ENCODE assay signal across 13 mouse cellular contexts in the genomic region with DNA sequence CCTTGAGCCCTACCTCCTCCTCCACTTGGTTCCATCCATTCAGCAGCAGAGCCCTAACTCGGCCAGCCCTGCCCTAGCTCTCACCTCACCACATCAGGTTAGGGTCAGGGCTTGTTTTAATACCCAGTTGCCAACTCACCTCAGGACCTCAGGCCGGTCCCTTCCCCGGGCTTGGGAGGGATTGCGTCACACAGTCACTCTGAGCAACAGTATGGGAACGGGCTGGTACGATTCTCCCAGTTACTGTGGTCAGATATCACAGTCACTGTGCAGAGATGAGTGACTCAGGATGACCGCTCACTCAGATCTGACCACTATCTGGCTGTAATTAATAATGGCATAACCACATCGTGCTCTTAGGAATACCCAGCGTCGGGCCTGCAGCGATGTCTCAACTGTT. TPM values are rescaled to one million over a fixed set of nuclear protein-coding genes. Genes with fewer than 3 reads are reported as not detected.
DNase-seq lines count a peak whose midpoint lies in the region; ATAC-seq and TF ChIP-seq lines count a peak whose summit lies in the region.
"Had no signal": no experiment of that assay in that cellular context is flagged by ENCODE, and none has a peak within 500 bp of the region (broad histone marks: within the 10 kb centered on the region; RNA-seq: fewer than 3 reads in every experiment).

No protein-coding gene starts in this region.

- H3K9ac ChIP-seq in limb, embryonic 14.5 days (ENCODE audit: low read depth, low read length, severe bottlenecking) = peak overlapping the region; percentile 16; the same call in 1 of the 2 replicates
- H3K9ac ChIP-seq: limb, embryonic 12.5 days; midbrain, embryonic 13.5 days had no signal

- H3K9me3 ChIP-seq in limb, embryonic 14.5 days (ENCODE audit: control insufficient read depth, low read length) = no peaks in the 10 kb centered on the region
- no peaks in the 10 kb centered on the region for H3K9me3 ChIP-seq in limb, embryonic 10.5 days (replicated peaks)
- H3K9me3 ChIP-seq: limb, embryonic 12.5 days; midbrain, embryonic 13.5 days had no signal

- H3K4me1 ChIP-seq in limb, embryonic 14.5 days (ENCODE audit: control insufficient read depth, insufficient read depth, low read length) = peaks cover 81% of the 10 kb centered on the region
- peaks cover 83% of the 10 kb centered on the region for H3K4me1 ChIP-seq in limb, embryonic 10.5 days

- no peak for ATAC-seq in limb, embryonic 14.5 days (ENCODE audit: low FRiP score, low read depth)
- ATAC-seq in megakaryocyte, adult 5-6 weeks (ENCODE audit: poor library complexity, severe bottlenecking) = peak; percentile 6; the same call in 1 of the 2 replicates
- no peak for ATAC-seq in megakaryocyte-erythroid progenitor cell, adult 5-6 weeks (replicated peaks; ENCODE audit: low FRiP score, low TSS enrichment, poor library complexity, severe bottlenecking)
- ATAC-seq: midbrain, embryonic 13.5 days had no signal

- H3K4me2 ChIP-seq in limb, embryonic 14.5 days (replicated peaks; ENCODE audit: low read depth, low read length, severe bottlenecking) = no peak overlapping the region
- H3K4me2 ChIP-seq: limb, embryonic 12.5 days; midbrain, embryonic 13.5 days had no signal

- WGBS in limb, embryonic 14.5 days = 92% methylated on average over 11 of the region's 11 CpGs
- 93% methylated on average over 11 of the region's 11 CpGs for WGBS in limb, embryonic 10.5 days

- no peak overlapping the region for H3K4me3 ChIP-seq in limb, embryonic 14.5 days (replicated peaks; ENCODE audit: low read length)
- no peak overlapping the region for H3K4me3 ChIP-seq in limb, embryonic 10.5 days
- H3K4me3 ChIP-seq: limb, embryonic 12.5 days; midbrain, embryonic 13.5 days had no signal

- H3K27ac ChIP-seq in limb, embryonic 14.5 days (replicated peaks; ENCODE audit: low read depth, low read length) = no peak overlapping the region
- H3K27ac ChIP-seq in limb, embryonic 10.5 days = no peak overlapping the region
- H3K27ac ChIP-seq: midbrain, embryonic 13.5 days had no signal

- no peak for TF ChIP-seq POLR2A in limb, embryonic 14.5 days (IDR thresholded peaks at IDR 0.05; ENCODE audit: borderline replicate concordance, extremely low read depth, insufficient read depth, insufficient read length)

- H3K27me3 ChIP-seq in limb, embryonic 14.5 days (ENCODE audit: control insufficient read depth, insufficient read depth, low read length) = no peaks in the 10 kb centered on the region
- H3K27me3 ChIP-seq in limb, embryonic 10.5 days (ENCODE audit: low read depth, poor library complexity, severe bottlenecking) = no peaks in the 10 kb centered on the region
- H3K27me3 ChIP-seq: limb, embryonic 12.5 days; midbrain, embryonic 13.5 days had no signal

- peaks cover 14% of the 10 kb centered on the region for H3K36me3 ChIP-seq in limb, embryonic 14.5 days (ENCODE audit: control insufficient read depth, insufficient read depth, low read length)
- H3K36me3 ChIP-seq in limb, embryonic 10.5 days = peaks cover 31% of the 10 kb centered on the region
- H3K36me3 ChIP-seq: midbrain, embryonic 13.5 days had no signal

- DNase-seq in heart, adult 11 months = peak; percentile 92
- no peak for DNase-seq in heart, postnatal 4 days
- DNase-seq in limb, embryonic 14.5 days (ENCODE audit: low spot score) = no peak
- no peak for DNase-seq in limb, embryonic 10.5 days (ENCODE audit: low spot score)
- peak; percentile 25 for DNase-seq in MN1 (ENCODE audit: low spot score)
- DNase-seq: cerebellum, adult 2 months; embryo, embryonic 11 days; kidney, postnatal 14 days; thymus, postnatal 14 days had no signal

RNA-seq across cellular contexts. Expression of gene Smad3, which starts 14.0 kb away (rescaled TPM):
- total RNA-seq in heart, postnatal 4 days (2021) = 10 to 100 TPM; 20.7 to 20.9 TPM
- polyA plus RNA-seq in limb, embryonic 14.5 days (2012; rRNA removed) = 50.9 and 72.1 TPM in 2 replicates
- polyA plus RNA-seq in limb, embryonic 14.5 days (2014; fragmentation: Nextera tagmentation; extraction: Ambion mirVana) = 25.1 and 28.0 TPM in 2 replicates
- 27.1 and 27.7 TPM in 2 replicates for polyA plus RNA-seq in limb, embryonic 10.5 days (2016; fragmentation: Nextera tagmentation; extraction: Ambion mirVana)
- total RNA-seq in megakaryocyte, adult 5-6 weeks (2015) = 9.1 and 15.0 TPM in 2 replicates
- 9.7 and 12.7 TPM in 2 replicates for total RNA-seq in megakaryocyte, adult 5-6 weeks (2017)
- 14.1 and 19.7 TPM in 2 replicates for total RNA-seq in megakaryocyte-erythroid progenitor cell, adult 5-6 weeks (2014; fragmentation: Nextera tagmentation)
- total RNA-seq in megakaryocyte-erythroid progenitor cell, adult 5-6 weeks (2017) = 11.9 and 15.9 TPM in 2 replicates

Comparison
In these comparisons a context has a peak if more than half of its experiments do, and no peak if none do; other contexts are left out.
1. DNase-seq: peak in heart, adult 11 months (single experiment) and MN1 (single experiment); none in heart, postnatal 4 days (single experiment), limb, embryonic 14.5 days (single experiment) and limb, embryonic 10.5 days (single experiment).